Mouse (Mus musculus) hindbrain, embryonic 12.5 days (tissue): ENCODE data around the gene Gtpbp4. TPM values are rescaled to one million over a fixed set of nuclear protein-coding genes. Genes with fewer than 3 reads are reported as not detected.

Experiments used
- ATAC-seq: fragments of 200-750 bp; cut with Nextera tagmentation; 2 replicates; pipeline ENCODE4 v1.8.0; 2017; ENCODE audit warnings: moderate TSS enrichment; ENCODE audit not compliant: low FRiP score
- H3K27ac ChIP-seq: fragments of 300-500 bp; sonication (generic); 2 replicates; pipeline ENCODE4 v1.5.1; 2016; ENCODE audit warnings: mild to moderate bottlenecking
- H3K27me3 ChIP-seq: fragments of 300-500 bp; sonication (generic); 2 replicates; pipeline ENCODE4 v1.6.1; 2016; ENCODE audit warnings: mild to moderate bottlenecking
- H3K36me3 ChIP-seq: fragments of 300-500 bp; sonication (generic); 2 replicates; pipeline ENCODE4 v1.6.1; 2016; ENCODE audit warnings: mild to moderate bottlenecking
- H3K4me1 ChIP-seq: fragments of 300-500 bp; sonication (generic); 2 replicates; pipeline ENCODE4 v1.6.1; 2016
- H3K4me2 ChIP-seq: fragments of 300-500 bp; sonication (generic); replicated peaks from 2 replicates; pipeline ENCODE4 v1.6.1; 2016; ENCODE audit warnings: mild to moderate bottlenecking
- H3K4me3 ChIP-seq: fragments of 300-500 bp; sonication (generic); 2 replicates; pipeline ENCODE4 v1.5.1; 2016; ENCODE audit warnings: mild to moderate bottlenecking
- H3K9ac ChIP-seq: fragments of 300-500 bp; sonication (generic); 2 replicates; pipeline ENCODE4 v1.6.1; 2016; ENCODE audit warnings: mild to moderate bottlenecking, moderate library complexity
- H3K9me3 ChIP-seq: fragments of 300-500 bp; sonication (generic); replicated peaks from 2 replicates; pipeline ENCODE4 v1.6.1; 2016; ENCODE audit warnings: mild to moderate bottlenecking
- WGBS: fragments of 180-500 bp; shearing (Covaris S2); methylation state at CpG from one replicate; pipeline ENCODE4 v1.1.7; 2016; 5-methylcytosine and 5-hydroxymethylcytosine counted together
- polyA plus RNA-seq: library from polyadenylated mRNA; unstranded; fragments of >200 nt; fragmentation: Nextera tagmentation; extraction: Ambion mirVana; gene quantifications from 2 replicates; pipeline ENCODE4 v1.2.1, GENCODE M21; 2016

Gene Gtpbp4
- polyA plus RNA-seq = 79.1 and 79.2 TPM in 2 replicates

GRCm38 (mm10) chr13:8995990-8996786 lies at the start of gene Gtpbp4:
TSS of gene Gtpbp4 (minus strand) at chr13:8996083.
- Histone ChIP-seq H3K27ac (peak within 1 kb of the TSS; percentile 57), H3K9me3 (no peaks in the 10 kb centered on the region), H3K27me3 (no peaks in the 10 kb centered on the region), H3K4me1 (peaks cover 12% of the 10 kb centered on the region), H3K9ac (peak within 1 kb of the TSS; percentile 77), H3K4me3 (peak within 1 kb of the TSS; percentile 83), H3K36me3 (peaks cover 6% of the 10 kb centered on the region; the same call in 1 of the 2 replicates), H3K4me2 (peak within 1 kb of the TSS; percentile 81)
- 1% methylated on average over 51 of the region's 51 CpGs for WGBS
- peak; percentile 98 for ATAC-seq

GRCm38 (mm10) chr13:9044731-9045130 lies 48.8 kb upstream of the Gtpbp4 start:
- Histone ChIP-seq H3K27ac (no peak overlapping the region), H3K9me3 (no peaks in the 10 kb centered on the region), H3K4me3 (no peak overlapping the region), H3K27me3 (no peaks in the 10 kb centered on the region), H3K36me3 (no peaks in the 10 kb centered on the region), H3K4me2 (no peak overlapping the region), H3K9ac (no peak overlapping the region), H3K4me1 (no peaks in the 10 kb centered on the region)
- 100% methylated on average over 1 of the region's 1 CpGs for WGBS
- no peak for ATAC-seq

GRCm38 (mm10) chr13:9043289-9044049 lies 47.6 kb upstream of the Gtpbp4 start:
- 58% methylated on average over 3 of the region's 3 CpGs for WGBS
- H3K9me3 ChIP-seq = no peaks in the 10 kb centered on the region

DNA sequence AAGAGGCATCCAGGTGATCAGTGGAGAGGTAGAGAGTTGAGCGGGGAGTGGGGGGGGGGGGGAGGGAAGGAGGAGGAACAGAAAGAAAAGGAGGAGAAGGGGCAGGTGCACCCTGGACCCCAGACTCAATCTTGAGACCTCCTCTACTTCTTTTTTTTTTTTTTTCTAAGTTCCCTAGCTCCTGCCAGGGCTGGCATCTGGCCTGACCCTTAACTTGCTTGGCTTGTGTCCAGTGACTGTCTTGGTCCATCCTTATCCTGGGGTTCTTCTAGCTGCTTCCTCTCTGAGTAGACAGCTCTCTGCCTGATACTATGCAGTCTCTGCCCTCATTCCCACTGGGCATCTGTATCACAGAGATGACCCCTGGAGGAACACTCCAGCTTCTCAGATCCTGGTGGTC lies 44.7 kb upstream of the Gtpbp4 start:
- WGBS = 71% methylated on average over 1 of the region's 1 CpGs
- 0 out of 2 replicates have a peak, but pooled peaks cover 6% of the 10 kb centered on the region for H3K9me3 ChIP-seq
- no peaks in the 10 kb centered on the region for H3K4me1 ChIP-seq
- no peak overlapping the region for H3K4me2 ChIP-seq
- H3K27ac ChIP-seq = no peak overlapping the region
- H3K9ac ChIP-seq = no peak overlapping the region
- no peaks in the 10 kb centered on the region for H3K27me3 ChIP-seq
- ATAC-seq = no peak
- no peaks in the 10 kb centered on the region for H3K36me3 ChIP-seq
- no peak overlapping the region for H3K4me3 ChIP-seq

More at GRCm38 (mm10) chr13:9043289-9044049, 47.6 kb upstream of the Gtpbp4 start:
- H3K4me3 ChIP-seq = no peak overlapping the region
- no peaks in the 10 kb centered on the region for H3K36me3 ChIP-seq
- H3K9ac ChIP-seq = no peak overlapping the region
- H3K27me3 ChIP-seq = no peaks in the 10 kb centered on the region
- H3K27ac ChIP-seq = no peak overlapping the region
- no peak overlapping the region for H3K4me2 ChIP-seq
- no peak for ATAC-seq
- no peaks in the 10 kb centered on the region for H3K4me1 ChIP-seq

GRCm38 (mm10) chr13:9031996-9032661 lies 36.2 kb upstream of the Gtpbp4 start:
- H3K9me3 ChIP-seq = 0 out of 2 replicates have a peak, but pooled peaks cover 6% of the 10 kb centered on the region
- H3K27ac ChIP-seq = no peak overlapping the region
- no peaks in the 10 kb centered on the region for H3K4me1 ChIP-seq
- H3K36me3 ChIP-seq = no peaks in the 10 kb centered on the region
- 67% methylated on average over 8 of the region's 8 CpGs for WGBS
- ATAC-seq = no peak
- H3K4me3 ChIP-seq = no peak overlapping the region
- no peak overlapping the region for H3K9ac ChIP-seq
- no peak overlapping the region for H3K4me2 ChIP-seq
- no peaks in the 10 kb centered on the region for H3K27me3 ChIP-seq

DNA sequence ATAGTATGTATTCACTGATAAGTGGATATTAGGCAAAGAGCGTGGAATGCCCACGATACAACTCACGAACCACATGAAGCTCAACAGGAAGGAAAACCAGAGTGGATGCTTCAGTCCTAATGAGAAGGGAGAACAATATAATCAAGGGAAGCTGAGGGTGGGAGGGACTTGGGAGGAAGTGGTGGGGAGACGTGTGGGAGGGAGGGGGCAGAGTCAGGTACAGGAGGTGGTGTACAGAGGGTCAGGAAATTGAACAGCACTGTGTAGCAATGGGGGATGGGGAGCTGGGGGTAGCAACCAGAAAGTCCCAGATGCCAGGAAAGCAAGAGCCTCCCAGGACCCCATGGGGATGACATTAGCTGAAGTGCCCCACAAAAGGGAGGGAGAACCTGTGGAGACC lies 34.5 kb upstream of the Gtpbp4 start:
- Histone ChIP-seq H3K27ac (no peak overlapping the region), H3K4me1 (no peaks in the 10 kb centered on the region), H3K27me3 (no peaks in the 10 kb centered on the region), H3K9ac (no peak overlapping the region), H3K4me3 (no peak overlapping the region), H3K4me2 (no peak overlapping the region), H3K36me3 (no peaks in the 10 kb centered on the region), H3K9me3 (no peaks in the 10 kb centered on the region)
- ATAC-seq = no peak
- 85% methylated on average over 4 of the region's 4 CpGs for WGBS

DNA sequence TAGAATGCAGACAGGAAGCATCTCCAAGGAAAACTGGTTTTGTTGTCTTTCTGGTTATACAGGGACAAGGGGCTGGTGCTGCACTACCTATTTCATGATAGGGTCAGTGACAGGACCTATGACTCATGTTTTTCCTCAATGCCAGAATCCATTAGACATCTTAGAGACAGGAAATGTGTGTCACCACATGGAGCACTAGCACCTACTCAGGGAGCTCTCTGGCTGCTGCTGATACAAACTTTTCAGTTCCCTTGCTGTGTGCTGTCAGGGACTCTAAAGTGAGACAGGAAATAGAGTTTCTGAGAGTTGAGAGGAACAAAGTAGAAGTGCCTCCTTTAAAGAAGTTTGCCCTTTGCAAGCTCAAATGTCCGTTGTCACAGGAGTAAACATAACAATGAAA lies 31.4 kb upstream of the Gtpbp4 start:
- Histone ChIP-seq H3K36me3 (no peaks in the 10 kb centered on the region), H3K27ac (no peak overlapping the region), H3K4me3 (no peak overlapping the region), H3K9ac (no peak overlapping the region), H3K4me1 (no peaks in the 10 kb centered on the region), H3K27me3 (no peaks in the 10 kb centered on the region), H3K9me3 (no peaks in the 10 kb centered on the region), H3K4me2 (no peak overlapping the region)
- WGBS = 62% methylated on average over 1 of the region's 1 CpGs
- ATAC-seq = no peak

- H3K36me3 ChIP-seq = no peaks in the 10 kb centered on the region
- H3K9me3 ChIP-seq = no peaks in the 10 kb centered on the region
- no peak overlapping the region for H3K4me3 ChIP-seq
- no peak for ATAC-seq
- no peaks in the 10 kb centered on the region for H3K27me3 ChIP-seq
- no peak overlapping the region for H3K4me2 ChIP-seq
- H3K4me1 ChIP-seq = no peaks in the 10 kb centered on the region
- WGBS = 87% methylated on average over 1 of the region's 1 CpGs
- no peak overlapping the region for H3K27ac ChIP-seq
- H3K9ac ChIP-seq = no peak overlapping the region
Observed at GRCm38 (mm10) chr13:9022623-9023022, 26.7 kb upstream of the Gtpbp4 start.

DNA sequence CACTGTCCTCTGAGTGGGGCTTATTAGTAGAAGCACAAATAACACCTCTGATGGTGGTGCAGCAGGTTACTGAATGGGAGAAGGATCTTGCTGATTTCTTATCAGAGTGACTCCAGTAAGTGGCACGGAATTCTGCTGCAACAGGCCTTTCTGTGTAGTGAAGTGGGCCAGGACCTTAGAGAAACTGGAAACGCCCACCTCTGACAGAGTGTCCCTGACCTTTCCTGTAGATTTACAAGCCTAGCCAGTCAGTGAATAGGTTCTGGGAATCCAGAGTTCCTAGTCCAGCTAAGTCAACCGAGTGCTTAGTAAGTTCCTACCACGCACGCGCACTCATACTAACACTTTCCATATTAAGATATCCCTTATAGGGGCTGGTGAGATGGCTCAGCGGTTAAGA lies 25.7 kb upstream of the Gtpbp4 start:
- Histone ChIP-seq H3K9ac (no peak overlapping the region), H3K4me3 (no peak overlapping the region), H3K27me3 (no peaks in the 10 kb centered on the region), H3K4me1 (no peaks in the 10 kb centered on the region), H3K4me2 (no peak overlapping the region), H3K27ac (no peak overlapping the region), H3K9me3 (no peaks in the 10 kb centered on the region), H3K36me3 (no peaks in the 10 kb centered on the region)
- no peak for ATAC-seq
- whole genome bisulfite sequencing = 84% methylated on average over 7 of the region's 7 CpGs

- Histone ChIP-seq H3K27ac (no peak overlapping the region), H3K9ac (no peak overlapping the region), H3K4me1 (no peaks in the 10 kb centered on the region), H3K9me3 (no peaks in the 10 kb centered on the region), H3K4me2 (no peak overlapping the region), H3K36me3 (no peaks in the 10 kb centered on the region), H3K4me3 (no peak overlapping the region), H3K27me3 (no peaks in the 10 kb centered on the region)
- 76% methylated on average over 4 of the region's 4 CpGs for WGBS
- no peak for ATAC-seq
Observed at GRCm38 (mm10) chr13:9019713-9020112, 23.8 kb upstream of the Gtpbp4 start.

DNA sequence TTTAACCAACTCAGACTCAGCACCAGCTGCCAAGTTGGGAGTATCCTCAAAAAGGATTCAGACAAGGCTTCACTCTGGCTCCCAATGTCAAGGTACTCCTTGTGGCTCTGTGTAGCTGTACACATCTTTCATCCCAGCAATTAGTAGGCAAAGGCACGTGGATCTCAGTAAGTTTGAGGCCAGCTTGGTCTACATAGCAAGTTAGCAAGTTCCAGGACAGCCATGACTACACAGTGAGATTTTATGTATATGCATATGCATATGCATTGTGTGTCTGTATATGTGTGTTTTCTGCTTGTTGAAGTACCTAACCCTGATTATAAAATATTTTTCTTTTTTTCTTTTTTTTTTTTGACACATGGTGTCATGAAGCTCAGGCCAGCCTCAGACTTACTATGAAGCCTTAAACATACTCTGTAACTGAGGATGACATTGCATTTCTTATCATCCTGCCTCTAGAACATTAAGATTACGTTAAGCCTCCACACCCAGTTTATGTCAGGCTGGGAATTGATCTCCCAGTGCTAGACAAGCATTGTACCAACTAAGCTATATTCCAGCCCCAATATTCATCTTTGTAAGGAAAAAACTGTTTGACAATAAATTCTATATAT lies 23.2 kb upstream of the Gtpbp4 start:
- ATAC-seq = no peak

DNA sequence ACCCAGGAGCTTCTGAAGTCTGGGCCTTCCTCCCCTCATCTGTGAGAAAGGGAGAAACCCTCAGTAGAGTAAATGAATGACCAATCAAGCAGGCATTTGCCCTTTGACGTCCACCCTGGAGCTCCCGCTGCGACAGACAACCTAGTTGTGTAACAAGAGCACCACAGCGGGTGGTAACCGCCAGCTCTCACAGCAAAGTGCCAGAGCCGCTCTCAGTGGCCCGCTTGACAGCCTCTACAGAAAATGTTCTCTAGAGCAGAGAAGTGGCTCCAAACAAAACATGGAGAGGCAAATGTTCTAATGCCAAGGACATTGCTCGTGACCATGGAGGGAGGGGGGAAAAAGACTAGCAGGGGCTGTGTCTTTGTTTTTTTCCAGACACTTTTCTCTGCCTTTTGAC lies 21.3 kb upstream of the Gtpbp4 start:
- H3K36me3 ChIP-seq = no peaks in the 10 kb centered on the region
- H3K4me1 ChIP-seq = no peaks in the 10 kb centered on the region
- no peak for ATAC-seq
- WGBS = 4% methylated on average over 8 of the region's 8 CpGs
- no peak overlapping the region for H3K4me3 ChIP-seq
- no peaks in the 10 kb centered on the region for H3K27me3 ChIP-seq
- H3K9ac ChIP-seq = no peak overlapping the region
- H3K9me3 ChIP-seq = no peaks in the 10 kb centered on the region
- H3K4me2 ChIP-seq = no peak overlapping the region
- no peak overlapping the region for H3K27ac ChIP-seq

More for the DNA sequence above, 23.2 kb upstream of the Gtpbp4 start:
- Histone ChIP-seq H3K36me3 (no peaks in the 10 kb centered on the region), H3K9me3 (no peaks in the 10 kb centered on the region), H3K27ac (no peak overlapping the region), H3K4me1 (no peaks in the 10 kb centered on the region), H3K27me3 (no peaks in the 10 kb centered on the region), H3K4me3 (no peak overlapping the region), H3K9ac (no peak overlapping the region), H3K4me2 (no peak overlapping the region)
- 76% methylated on average over 2 of the region's 2 CpGs for WGBS
